Mouse (Mus musculus) brain, embryonic 18.5 days (tissue): ENCODE data around the gene Sorcs2.

ENCODE experiments used
- DNase-seq: peaks from one replicate; pipeline ENCODE4 v3.0.0-alpha.2; 2012; ENCODE audit warnings: low read depth, low spot score

Sorcs2 gene

DNA sequence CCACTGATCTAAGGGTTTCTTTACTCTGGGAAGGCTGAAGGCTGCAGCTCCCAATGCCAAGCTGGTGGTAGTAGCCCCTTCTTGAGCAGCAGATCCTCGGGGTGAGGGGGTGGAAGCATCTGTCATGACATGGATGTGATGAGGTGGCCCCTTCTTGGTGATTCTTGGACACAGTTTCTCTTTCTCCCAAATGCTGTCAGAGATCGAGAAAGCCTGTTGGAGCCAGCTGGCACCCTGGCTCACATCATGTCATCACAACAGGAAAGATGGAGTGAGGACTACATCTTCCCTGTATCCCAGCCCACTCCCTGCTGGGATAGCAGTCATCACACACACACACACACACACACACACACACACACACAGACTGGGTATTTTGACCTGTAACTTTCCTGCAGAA, 268.3 kb downstream of the Sorcs2 start:
- DNase-seq: no peak

DNA sequence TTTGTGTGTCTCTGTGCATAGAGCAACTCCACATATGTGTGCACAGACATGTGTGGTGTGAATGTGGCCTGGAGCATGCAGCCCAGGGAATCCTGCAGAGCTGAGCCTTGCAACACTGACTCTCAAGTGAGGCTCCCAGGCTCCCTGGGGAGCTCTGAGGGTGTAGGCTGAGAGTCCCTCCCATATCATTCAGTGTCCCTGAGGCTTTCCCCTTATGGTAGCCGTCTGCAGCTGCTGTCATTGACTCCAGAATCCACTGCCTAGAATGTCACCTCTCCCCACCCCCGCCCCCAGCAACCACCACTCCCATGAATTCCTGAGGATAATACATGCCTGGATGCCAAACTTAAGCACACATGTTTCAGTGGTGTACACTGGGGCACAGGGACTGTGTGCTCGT, 269.4 kb downstream of the Sorcs2 start:
- no peak for DNase-seq

DNA sequence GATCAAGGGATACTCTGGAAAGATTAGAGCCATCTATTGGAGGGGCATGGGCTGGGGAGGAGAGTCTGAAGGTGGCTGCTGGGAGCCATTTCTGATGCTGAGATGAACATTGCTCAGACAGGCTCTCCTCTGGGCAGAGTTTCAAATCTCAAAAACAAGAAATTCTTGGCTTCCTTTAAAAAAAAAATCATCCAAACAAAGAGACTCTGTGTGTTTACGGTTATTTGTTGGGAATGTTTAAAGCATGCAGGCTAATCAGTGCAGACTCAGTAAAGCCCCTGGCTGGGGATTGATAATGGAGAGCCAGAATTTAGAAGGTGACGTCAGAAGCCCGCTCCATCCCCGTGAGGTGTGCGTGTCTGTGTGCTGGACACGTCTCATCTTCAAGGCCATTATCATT, 272.9 kb downstream of the Sorcs2 start:
- no peak for DNase-seq

DNA sequence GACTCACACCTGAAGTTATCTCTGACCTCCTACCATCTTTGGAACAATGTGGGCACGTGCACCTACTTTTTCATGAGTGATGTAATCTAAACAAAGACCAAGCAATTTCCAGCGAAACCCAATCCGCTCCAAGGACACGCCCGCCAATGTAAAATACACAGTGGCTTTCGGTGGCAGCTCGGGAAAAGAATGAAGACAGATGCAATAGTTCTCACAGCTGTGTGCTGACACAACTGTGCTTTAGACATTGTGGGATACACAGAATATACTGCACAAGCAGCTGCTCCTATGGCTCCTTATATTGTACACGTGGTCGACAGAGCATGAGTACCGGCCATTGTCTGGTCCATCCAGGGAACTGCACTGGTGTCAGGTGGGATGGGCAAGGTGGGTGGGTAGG, 275.0 kb downstream of the Sorcs2 start:
- DNase-seq: no peak

DNA sequence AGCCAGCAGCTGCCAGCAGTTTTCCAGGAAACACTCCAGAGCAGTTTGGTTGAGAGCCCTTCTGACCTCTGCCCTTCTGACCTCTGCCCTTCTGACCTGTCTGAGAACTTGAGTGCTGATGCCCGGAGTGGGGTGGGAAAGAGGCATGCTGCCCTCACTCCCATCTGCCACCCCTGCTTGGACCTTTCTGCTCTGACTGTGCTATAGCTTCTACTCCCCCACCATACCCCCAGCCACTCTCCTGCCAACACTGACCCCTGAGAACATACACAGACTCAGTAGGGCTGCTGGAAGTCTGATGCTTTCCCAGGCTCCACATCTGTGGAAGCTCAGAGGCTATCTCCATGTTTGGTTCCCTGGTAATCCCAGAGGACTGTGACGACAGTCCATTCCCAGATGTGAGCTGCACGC, 277.0 kb downstream of the Sorcs2 start:
- DNase-seq: no peak

DNA sequence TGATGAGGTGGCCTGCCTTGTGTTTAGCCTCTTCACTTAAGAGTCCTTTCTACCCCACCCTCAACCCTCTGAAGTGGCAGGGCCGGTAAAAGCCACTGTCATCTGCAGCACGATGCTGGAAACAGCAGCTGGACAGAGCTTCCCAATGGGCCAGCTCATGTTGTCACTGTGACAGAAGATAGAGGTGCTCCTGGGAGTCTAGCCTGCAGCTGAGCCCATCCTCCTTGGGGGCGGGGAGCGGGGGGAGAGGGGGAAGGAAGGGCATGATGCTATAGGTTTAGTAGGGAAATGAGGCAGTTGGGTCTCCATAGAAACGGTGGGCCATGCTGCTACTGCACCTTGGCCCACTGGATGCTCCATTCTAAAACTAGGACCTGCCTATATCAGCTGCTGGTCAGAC, 279.9 kb downstream of the Sorcs2 start:
- DNase-seq: no peak

DNA sequence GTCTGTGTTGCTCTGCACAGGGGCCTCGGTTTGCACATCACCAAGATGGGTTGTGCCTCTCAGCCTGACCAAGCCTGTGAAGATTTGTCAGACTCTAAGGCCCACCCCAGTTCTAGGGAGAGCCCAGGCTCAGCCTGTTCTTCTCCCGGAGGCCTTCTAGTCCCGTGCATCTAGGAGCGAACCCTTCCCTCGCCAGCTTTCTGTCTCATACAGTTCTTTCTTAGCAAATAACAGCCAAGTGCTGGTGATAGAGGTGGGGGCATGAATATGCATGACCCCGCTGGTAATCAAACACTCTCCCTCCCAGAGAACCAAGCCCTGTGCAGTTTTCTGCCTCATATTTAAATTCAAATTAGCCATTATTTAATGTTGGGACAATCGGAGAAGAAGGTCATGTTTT, 282.4 kb downstream of the Sorcs2 start:
- DNase-seq: no peak

DNA sequence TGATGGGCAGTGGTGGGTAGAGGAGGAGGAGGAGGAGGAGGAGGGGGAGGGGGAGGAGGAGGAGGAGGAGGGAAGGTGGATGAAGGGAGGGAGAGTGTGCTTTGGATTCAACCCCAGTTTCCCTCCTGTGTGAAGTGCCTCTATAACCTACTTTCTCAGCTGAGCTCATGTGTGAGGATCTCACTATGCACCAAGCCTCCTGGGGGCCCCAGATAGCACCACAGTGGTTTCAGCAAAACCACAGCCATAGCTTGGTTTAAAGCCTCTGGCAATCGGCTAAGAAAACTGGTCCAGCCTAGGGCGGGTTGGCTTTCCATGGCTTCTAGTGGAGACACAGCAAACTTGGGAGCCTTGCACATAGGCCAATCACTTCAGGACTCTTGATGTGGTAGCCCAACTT, 284.2 kb downstream of the Sorcs2 start:
- DNase-seq: no peak

DNA sequence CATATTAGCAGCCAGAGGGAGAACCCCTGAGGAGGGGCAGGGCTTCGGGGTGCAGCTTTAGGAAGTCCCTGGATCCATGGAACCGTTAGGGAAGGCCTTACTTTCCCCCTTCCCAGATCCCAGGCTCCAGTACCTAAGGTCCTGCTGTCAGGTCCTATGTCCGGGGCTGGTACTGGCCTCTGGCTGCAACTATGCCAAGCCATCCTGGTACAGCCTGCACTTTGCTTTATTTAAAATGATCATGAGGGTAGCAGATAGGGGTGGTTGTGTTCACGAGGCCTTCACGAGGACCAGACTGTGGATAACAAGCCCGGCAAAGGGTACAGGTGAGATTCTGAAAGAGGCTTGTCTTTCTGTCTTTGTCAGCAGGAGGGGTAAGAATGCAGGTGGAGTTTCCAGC, 285.2 kb downstream of the Sorcs2 start:
- no peak for DNase-seq

DNA sequence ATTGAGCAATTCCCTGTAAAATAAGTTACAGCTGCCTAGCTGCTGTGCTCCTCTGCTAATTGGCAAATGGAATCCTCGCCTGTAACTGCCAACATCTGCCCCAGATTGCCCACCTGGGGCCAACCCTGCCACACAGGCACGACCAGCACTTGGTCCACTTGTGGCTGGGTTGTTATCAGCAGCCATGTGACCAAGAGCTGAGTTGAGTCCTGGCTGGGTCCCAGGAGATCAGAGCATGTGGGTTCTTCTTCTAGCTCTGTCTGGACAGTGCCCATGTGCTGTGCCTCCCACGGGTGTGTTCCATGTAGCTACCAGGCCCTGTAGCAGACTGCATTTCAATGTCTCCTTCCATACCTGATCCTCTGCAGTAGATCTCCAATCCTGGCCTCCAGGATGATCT, 286.4 kb downstream of the Sorcs2 start:
- DNase-seq: no peak

DNA sequence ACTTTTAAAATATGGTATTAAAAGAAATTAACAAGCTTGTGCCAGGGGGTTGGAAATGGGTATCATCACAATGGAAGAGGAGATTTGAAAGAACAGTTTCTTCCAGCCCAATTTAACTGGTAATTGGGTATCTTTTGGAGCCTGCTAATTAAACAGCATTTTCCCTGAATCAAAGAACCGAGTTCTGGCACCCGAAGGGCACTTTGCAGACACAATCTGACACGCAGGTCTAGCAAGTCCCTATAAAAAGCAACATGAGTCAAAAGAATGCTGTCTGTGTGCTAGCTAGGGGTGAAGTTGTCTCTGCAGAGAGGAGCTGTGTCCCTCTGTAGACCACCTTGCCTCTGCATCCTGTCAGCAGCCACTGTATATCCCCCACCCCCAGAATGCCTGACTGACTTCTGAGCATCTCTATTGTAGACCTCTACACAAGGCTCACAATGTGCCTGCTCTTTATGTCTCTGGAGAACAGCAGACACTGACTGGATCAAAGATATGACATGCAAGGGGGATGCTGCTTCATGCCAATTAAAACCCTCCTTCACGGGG, 289.5 kb downstream of the Sorcs2 start:
- DNase-seq: no peak

DNA sequence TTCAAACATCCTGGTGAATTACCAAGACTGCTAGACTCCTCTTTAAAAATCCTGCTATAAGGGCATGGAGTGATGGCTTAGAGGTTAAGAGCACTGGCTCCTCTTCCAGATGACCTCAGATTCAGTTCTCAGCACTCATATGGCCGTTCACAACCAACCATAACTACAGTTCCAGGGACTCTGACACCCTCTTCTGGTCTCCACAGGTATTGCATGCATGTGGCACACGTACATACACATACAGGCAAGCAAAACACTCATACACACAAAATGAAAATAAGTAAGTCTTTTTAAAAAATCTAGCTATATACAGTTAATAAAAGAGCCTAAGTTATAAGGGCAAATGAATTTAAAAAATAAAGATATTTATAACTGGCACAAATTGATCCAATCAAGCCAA, 294.5 kb downstream of the Sorcs2 start:
- no peak for DNase-seq

DNA sequence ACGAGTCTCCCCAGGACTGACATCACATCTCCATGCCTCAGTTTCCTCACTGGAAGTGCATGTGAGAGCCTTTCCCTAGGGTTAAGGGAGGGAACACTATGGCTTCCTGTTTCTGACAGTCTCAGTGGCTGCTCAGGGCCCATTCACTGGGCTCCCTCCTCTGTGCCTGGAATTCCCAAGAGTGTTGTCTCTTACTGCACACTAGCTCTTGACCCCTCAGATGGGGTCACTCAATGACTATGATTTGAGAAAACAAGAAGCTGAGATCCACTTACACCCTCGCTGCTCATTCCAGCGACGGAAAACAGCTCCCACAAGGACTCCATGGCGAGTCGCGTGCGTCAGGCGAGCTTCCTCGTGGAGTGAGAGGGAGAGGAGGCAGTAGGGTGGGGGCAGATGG, 296.8 kb downstream of the Sorcs2 start:
- no peak for DNase-seq

DNA sequence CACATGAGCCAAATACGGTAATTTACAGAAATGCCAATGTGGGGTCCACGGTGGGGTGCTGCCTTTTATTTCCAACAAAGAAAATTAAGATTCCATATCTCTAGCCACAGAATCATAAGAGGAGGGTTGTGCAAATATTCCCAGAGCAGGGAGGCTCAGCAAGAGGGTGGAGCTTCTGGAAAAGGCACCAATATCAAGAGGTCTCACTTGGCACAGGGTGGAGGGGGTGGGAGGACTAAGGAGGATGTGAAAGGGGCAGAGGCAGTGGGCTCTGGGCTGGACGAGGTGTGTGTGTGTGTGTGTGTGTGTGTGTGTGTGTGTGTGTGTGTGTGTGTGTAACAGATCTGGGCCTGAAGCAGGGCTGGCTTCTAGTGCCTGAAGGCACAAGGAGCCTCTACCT, 297.5 kb downstream of the Sorcs2 start:
- DNase-seq: no peak

DNA sequence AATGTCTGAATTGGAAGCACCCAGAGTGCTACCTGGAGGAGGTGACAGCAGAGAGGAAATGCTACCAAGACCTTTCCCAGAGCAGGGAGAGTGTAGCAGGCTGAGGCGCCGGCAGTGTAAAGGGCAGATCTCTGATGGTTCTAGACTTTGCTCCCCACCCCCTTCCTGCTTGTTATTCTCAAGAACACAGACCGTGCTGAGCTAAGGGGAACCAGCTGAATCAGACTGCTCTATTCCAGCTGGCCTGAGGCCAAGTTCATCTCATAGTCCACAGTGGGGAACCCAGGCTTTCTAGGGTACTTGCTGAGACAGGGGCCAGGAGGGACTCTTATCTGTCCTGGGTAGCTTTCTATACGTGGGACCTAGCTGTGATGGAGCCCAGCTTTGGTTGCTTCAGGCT, 298.3 kb downstream of the Sorcs2 start:
- DNase-seq: no peak

DNA sequence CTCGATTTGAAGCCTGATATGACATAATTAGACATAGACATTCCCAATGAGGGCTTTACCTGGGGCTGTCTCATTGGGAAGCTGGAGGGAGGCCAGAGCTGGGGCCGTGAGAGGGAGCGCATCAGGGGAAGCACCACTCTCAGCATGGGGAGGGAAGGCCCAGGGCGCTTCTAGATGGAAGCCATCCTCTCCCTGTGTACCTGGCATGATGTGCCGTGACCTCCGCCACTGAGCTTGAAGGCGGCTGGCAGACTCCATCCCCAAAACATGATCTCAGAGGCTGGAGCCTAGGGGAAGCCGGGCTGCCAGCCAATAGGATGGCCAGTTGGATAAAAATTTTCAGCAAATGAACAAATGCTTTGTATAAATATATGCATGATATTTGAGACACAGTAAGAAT, 301.9 kb downstream of the Sorcs2 start:
- no peak for DNase-seq

DNA sequence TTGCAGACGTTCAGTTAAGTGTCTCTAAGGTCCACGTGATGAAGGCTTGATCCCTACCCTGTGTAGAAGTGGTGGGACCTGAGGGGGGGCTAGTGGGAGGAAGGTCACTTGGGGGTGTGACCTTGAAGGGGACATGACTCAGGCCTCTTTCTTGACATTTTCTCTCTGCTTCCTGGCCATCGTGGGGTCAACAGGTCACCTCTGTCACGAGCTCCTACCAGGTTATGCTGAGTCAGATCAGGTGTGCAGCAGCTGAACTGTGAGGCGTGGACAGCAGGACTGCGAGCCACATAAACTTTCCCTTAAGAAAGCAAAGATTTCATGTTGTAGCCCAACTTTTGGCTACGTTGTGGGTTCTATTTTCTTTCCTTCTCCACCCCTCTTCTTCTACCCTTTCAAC, 307.9 kb downstream of the Sorcs2 start:
- no peak for DNase-seq

DNA sequence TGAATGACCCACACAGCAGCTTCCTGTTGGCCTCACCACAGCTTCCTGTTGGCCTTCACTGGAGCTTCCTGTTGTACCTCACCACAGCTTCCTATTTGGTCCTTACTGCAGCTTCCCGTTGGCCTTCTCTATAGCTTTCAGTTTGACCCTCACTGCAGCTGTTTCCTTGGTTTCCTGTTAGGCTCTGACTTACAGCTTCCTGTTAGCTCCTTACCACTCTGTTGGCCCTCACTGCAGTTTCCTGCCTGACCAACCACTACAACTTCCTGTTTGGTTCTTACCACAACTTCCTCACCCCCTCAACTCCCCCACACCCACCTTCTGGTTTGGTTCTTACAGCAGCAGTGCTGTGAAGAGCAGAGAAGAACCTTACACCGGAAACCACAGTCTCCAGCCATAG, 308.7 kb downstream of the Sorcs2 start:
- no peak for DNase-seq

DNA sequence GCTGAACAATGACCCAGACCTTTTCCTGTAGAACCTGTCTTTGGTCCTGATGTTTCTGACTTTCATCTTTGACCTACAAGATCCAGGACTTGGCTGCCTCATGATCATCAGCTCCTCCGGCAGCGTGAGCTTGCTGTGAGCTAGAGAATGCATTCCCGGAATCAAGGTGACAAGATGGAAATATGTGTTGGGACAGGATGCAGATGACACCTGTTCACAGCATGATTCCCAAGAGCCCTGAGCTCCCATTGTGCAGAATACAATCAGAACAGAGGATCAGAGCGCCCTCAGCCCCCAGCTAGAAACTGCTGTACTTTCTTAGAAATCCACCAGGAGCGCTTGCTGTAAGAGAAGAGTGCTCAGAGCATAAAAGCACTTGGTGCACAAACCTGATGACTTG, 311.0 kb downstream of the Sorcs2 start:
- DNase-seq: no peak

DNA sequence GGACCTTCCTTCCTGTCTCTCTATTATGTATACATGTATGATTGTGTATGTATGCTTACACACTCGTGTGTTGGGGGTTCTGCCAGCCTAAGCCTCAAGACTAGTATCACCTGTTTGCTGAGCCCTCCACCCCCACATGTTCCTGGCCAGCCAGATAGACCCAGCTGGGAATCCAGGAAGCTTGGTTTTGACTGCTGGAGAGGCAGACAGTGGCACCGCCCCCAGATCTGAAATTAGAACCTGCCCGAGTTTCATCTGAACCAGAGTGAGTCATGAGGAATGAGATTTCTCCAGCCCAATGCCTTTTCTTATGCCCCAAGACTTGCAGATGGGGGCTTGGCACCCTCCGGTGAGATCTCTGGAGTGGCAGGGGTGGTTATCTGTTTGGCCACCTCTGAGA, 312.3 kb downstream of the Sorcs2 start:
- no peak for DNase-seq

DNA sequence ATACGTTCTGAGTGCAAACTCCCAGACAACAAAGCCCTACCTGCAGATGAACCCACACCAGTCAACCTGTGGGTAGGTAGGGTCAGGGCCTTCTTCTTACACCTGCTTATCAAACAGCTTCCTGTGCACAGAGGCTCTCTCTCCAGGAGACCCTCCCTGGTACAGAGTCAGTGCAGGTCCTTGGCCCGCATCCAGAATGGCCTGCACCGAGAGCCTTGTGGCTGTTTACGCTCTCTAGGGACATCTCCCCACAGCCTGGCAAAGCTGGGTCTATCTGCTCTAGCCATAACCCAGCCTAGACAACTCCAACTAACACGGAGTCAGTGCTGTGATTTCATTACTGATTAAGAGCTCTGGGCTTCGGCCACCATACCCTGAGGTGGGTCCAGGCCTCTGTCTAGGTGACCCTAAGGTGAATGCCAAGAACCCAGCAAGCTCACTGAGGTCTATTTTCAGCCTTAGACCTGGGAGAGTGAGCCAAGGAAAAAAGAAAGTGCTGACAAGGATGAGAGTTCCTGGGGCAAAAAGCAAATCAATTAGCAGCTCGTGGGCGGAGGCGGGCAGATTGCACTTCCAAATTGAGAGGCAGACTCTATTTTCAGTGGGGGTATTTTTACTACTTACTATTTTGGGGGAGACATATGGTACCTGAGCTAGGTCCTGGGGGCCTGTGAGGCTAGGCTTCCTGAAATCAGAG, 313.9 kb downstream of the Sorcs2 start:
- DNase-seq: no peak

DNA sequence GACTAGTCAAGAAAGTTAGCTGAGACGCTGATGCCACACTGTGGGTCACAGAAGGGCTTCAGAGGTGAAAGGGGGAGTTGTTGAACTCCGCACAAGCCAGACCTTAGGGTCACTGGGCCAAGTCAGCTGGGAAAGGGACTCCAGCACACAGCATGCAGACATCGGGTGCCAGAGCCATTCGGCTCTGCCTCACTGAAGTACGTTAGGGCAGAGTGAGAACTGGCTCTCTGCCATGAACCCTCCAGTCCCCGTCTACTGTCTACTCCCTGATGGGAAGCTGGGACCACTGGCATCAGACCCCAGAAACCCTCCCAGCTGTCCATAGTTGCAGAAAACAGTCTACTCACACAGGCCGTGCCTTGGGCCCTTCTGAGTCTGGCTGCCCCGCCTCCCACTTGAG, 316.9 kb downstream of the Sorcs2 start:
- DNase-seq: no peak

DNA sequence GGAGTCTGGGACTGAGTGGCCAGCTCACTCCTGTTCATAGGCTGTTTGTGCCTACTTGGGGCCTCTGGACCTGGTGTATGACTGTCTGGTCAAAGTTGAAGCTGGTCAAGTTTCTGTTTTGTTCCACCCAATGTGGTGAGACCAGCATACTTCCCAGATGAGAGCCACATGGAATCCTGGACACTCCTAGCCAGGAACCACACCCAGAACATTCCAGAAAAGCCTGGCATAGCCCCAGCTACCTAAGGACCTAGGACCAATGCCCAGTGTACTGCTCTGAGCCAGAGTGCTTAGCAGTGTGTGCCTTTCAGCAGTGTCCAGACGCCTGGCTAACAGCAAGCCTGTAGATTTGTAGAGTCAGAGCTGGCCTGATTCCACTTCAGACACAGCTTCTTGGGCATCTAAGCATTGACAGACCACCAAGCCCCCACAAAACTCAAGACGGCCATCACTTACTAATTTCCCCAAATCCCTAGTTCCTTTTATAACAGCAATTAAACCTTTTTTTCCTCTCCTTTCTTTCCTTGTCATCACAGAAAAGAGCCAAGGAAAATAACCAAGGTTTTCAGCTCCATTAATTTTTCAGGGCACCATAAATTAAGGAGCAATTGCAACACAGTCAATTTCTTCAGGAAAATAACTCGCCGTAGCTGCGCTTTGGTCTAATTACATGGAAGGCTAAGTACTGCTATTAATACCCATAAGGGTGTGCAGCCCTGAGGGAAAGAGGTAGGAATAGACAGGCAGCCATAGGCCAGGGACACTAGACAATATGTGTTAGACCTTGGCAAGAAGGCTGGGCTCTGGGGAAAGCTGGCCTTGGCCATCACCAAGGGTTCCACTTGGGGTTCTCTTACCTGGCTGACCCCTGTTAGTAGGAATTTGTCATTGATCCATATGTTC, 322.5 kb downstream of the Sorcs2 start:
- DNase-seq: no peak
